ENCODE assay signal across 16 mouse cellular contexts in the genomic region with DNA sequence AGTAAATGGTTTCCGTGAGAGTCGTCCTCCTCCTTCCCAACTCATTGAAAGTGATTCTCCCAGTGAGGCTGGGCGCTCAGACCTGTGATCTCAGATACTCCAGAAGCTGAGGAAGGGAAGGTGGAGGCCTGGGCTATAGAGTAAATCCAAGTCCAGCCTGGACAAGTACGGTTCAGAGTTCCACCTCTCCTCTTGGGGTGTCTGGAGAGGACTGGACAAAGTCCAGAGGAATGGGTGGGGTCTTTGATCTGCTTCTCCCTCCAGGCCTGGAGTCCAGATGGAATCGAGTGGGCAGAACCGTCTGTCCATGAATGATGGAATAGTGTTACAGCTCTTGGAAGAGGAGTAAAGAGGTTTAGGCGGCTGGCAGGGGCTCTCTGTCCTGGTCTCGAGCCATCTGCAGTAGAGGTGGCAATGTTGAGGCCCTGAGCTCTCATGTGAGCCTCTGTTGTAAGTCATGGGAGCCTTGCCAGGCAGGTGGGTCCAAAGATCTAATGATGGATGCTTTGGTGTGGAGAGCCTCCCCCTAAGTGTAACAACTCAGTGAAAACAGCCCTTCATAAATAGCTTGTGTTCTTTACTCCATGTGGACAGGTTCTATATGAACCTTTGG.
DNase-seq lines count a peak whose midpoint lies in the region; ATAC-seq and TF ChIP-seq lines count a peak whose summit lies in the region.
"Had no signal": no experiment of that assay in that cellular context is flagged by ENCODE, and none has a peak within 500 bp of the region (broad histone marks: within the 10 kb centered on the region; RNA-seq: fewer than 3 reads in every experiment).

No protein-coding gene starts in this region.

- H3K36me3 ChIP-seq in kidney, postnatal 0 days (ENCODE audit: insufficient read depth, low read length) = 0 out of 2 replicates have a peak, but pooled peaks cover 5% of the 10 kb centered on the region
- H3K36me3 ChIP-seq: embryonic facial prominence, embryonic 12.5 days; hindbrain, embryonic 12.5 days had no signal

- H3K27ac ChIP-seq in gastrocnemius, adult 2 months = no peak overlapping the region
- H3K27ac ChIP-seq in kidney, postnatal 0 days = no peak overlapping the region; the same call in 1 of the 2 replicates
- H3K27ac ChIP-seq: embryonic facial prominence, embryonic 12.5 days; heart, embryonic 15.5 days; hindbrain, embryonic 12.5 days; neural tube, embryonic 13.5 days had no signal

- H3K9ac ChIP-seq in kidney, postnatal 0 days (ENCODE audit: low read depth, low read length) = no peak overlapping the region
- H3K9ac ChIP-seq: embryonic facial prominence, embryonic 12.5 days; heart, embryonic 15.5 days; hindbrain, embryonic 12.5 days; neural tube, embryonic 13.5 days had no signal

- DNase-seq in gastrocnemius, adult 18-20 months (ENCODE audit: low spot score) = peak; percentile 35
- DNase-seq in gastrocnemius, adult 2 months = no peak
- DNase-seq in right cerebral cortex, postnatal 10 days (ENCODE audit: low spot score in 2 of 2) = peak; percentile 38 to 49
- no peak for DNase-seq in right cerebral cortex, adult 18-20 months
- no peak for DNase-seq in kidney, postnatal 0 days (ENCODE audit: low spot score)
- no peak for DNase-seq in urinary bladder, adult 18-20 months (ENCODE audit: low spot score in 2 of 2)
- no peak for DNase-seq in adrenal gland, postnatal 14 days
- DNase-seq in liver = no peak
- DNase-seq: cerebellum, adult 11 months; right cerebral cortex, postnatal 4 days had no signal

- intact Hi-C loops in gastrocnemius, adult 2 months (cut with DNase I) = no loop called here

- no peak overlapping the region for H3K4me2 ChIP-seq in kidney, postnatal 0 days (ENCODE audit: low read length)
- H3K4me2 ChIP-seq: embryonic facial prominence, embryonic 12.5 days; heart, embryonic 15.5 days; hindbrain, embryonic 12.5 days; liver, embryonic 11.5 days; neural tube, embryonic 13.5 days had no signal

- no peaks in the 10 kb centered on the region for H3K4me1 ChIP-seq in kidney, postnatal 0 days (replicated peaks; ENCODE audit: insufficient read depth, low read length)
- H3K4me1 ChIP-seq: embryonic facial prominence, embryonic 12.5 days; heart, embryonic 15.5 days; hindbrain, embryonic 12.5 days; megakaryocyte, embryonic 14.5 days; neural tube, embryonic 13.5 days had no signal

- 44% methylated on average over 8 of the region's 8 CpGs for WGBS in kidney, postnatal 0 days

- H3K27me3 ChIP-seq in kidney, postnatal 0 days (ENCODE audit: insufficient read depth, low read length) = no peaks in the 10 kb centered on the region
- H3K27me3 ChIP-seq: embryonic facial prominence, embryonic 12.5 days; heart, embryonic 15.5 days; hindbrain, embryonic 12.5 days; megakaryocyte, embryonic 14.5 days; neural tube, embryonic 13.5 days had no signal

- no peak for TF ChIP-seq CTCF in gastrocnemius, adult 2 months (IDR thresholded peaks at IDR 0.05)
- TF ChIP-seq CTCF in kidney, postnatal 0 days (IDR thresholded peaks at IDR 0.05; ENCODE audit: low read depth) = no peak

- no peaks in the 10 kb centered on the region for H3K9me3 ChIP-seq in kidney, postnatal 0 days (replicated peaks; ENCODE audit: low read length)
- H3K9me3 ChIP-seq: heart, embryonic 15.5 days; hindbrain, embryonic 12.5 days; megakaryocyte, embryonic 14.5 days had no signal

- H3K4me3 ChIP-seq in gastrocnemius, adult 2 months = no peak overlapping the region
- no peak overlapping the region for H3K4me3 ChIP-seq in kidney, postnatal 0 days (replicated peaks; ENCODE audit: low read depth, low read length)
- H3K4me3 ChIP-seq: embryonic facial prominence, embryonic 12.5 days; heart, embryonic 15.5 days; hindbrain, embryonic 12.5 days; megakaryocyte, embryonic 14.5 days; neural tube, embryonic 13.5 days had no signal

- peak; percentile 30; the same call in 1 of the 2 replicates for ATAC-seq in kidney, postnatal 0 days (replicated peaks; ENCODE audit: low FRiP score, low read depth)

Comparison
In these comparisons a context has a peak if more than half of its experiments do, and no peak if none do; other contexts are left out.
1. DNase-seq: peak in gastrocnemius, adult 18-20 months (single experiment) and right cerebral cortex, postnatal 10 days (2 of 2); none in gastrocnemius, adult 2 months (single experiment), right cerebral cortex, adult 18-20 months (single experiment), kidney, postnatal 0 days (single experiment), urinary bladder, adult 18-20 months (0 of 2), adrenal gland, postnatal 14 days (single experiment) and liver (single experiment).